Mouse (Mus musculus): ENCODE results near the gene Prkce.

Prkce gene

DNA sequence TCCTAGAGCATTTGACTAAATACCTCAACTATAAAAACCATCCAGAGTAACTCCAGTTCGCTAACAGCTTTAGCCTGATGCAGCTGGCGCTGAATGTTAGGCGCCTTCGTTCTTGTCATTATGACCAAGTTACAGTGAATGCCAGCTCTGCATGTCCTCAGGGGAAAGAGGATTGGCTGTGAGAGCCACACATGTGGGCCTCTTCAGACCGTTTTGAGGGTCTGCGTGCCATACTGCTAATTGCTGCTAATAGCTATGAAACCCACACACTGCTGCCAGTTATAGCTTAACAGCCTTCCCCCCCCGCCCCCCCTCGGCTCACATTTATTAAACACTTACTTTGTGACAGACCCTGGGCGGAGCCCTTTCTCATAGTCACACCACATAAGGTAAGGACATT lies 210.3 kb downstream of the Prkce start:
- DNase-seq: no peak

DNA sequence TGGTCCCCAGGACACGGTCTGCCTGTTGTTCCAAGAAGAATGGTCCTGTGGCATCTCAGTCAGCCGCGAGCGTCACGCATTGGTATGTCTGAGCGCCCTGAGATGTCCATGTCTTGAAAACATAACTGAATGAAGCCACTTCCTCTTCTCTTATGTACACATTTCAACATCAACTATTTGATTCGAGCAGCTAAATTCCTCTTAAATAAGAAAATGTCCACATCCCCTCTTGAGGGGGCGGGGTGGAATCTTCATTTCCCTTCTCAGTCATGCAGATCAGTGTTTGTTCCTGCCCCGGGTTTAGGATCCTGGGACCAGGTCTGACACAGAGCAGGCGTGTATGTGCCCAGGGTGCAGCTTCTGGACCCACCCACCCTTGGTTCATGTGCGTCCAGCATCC lies 211.0 kb downstream of the Prkce start:
- DNase-seq: no peak

DNA sequence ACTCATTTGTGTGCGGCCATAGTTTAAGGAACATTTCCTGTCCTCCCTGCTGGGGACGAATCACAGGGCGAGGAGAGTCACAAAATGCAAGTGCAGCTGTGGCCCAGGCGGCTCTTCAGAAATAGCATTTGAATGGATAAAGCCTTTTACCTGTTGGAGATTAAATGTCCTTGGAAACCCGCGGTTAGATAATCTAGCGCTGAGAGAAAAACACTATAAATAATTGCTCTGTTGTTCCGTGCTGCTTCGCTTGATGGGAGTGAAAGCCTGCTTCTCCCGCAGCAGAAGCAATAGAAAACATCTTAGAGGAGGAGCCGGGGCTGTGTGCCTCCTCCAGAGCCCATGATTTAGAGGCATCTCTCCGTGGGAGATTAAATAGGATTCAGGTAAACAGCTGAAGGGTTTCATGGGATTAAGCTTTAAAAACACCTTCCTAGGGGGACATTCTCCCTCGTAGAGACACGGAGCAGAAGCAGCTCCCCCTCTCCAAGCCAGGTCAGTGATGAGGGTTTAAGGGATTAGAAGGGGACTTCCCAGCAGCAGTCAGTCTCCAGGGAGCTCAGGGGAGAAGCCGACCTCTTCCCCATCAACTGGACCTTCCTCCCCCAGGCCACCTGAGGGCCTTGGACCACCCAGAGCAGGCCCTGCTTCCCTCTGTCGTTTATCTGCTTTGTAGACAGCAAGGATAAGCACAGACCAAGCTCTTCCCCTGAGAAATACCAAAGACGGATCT lies 212.0 kb downstream of the Prkce start:
- no peak for DNase-seq

DNA sequence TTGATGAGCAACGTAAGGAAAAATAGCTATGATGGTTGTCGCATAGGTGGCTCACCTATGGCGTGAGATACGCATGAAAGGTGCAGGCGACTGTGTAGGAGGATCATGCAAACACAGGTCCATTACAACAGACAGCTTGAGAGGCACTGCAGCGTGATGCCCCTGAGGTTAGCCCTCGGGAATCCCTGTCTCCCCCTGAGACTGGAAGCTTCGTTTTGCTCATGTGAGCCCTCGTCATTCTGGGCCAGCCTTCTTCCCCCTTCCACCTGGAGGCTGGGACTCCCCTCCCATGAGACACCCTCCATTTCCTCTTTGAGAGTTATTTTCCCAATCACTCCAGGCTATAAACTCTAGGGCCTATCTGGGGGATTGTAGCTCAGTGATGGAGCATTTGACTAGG lies 213.9 kb downstream of the Prkce start:
- no peak for DNase-seq

DNA sequence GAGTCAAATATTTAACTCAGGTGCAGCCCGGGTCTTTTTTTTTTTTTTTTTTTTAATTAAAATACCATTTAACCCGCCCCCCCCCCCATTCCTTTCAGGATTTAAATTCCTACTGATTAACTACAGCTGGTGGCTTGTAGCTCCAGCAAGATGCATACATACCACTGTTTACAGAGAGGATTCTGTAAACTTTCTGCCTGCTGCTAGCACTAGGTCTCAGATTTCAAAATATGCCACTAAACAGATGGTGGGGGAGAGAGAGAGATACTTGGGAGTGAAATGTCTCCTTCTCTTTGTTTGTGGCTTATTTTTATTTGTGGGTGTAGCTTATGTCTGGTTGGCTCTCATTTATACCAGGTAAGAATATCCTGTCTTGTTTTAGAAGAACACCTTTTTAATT lies 215.3 kb downstream of the Prkce start:
- DNase-seq: no peak

DNA sequence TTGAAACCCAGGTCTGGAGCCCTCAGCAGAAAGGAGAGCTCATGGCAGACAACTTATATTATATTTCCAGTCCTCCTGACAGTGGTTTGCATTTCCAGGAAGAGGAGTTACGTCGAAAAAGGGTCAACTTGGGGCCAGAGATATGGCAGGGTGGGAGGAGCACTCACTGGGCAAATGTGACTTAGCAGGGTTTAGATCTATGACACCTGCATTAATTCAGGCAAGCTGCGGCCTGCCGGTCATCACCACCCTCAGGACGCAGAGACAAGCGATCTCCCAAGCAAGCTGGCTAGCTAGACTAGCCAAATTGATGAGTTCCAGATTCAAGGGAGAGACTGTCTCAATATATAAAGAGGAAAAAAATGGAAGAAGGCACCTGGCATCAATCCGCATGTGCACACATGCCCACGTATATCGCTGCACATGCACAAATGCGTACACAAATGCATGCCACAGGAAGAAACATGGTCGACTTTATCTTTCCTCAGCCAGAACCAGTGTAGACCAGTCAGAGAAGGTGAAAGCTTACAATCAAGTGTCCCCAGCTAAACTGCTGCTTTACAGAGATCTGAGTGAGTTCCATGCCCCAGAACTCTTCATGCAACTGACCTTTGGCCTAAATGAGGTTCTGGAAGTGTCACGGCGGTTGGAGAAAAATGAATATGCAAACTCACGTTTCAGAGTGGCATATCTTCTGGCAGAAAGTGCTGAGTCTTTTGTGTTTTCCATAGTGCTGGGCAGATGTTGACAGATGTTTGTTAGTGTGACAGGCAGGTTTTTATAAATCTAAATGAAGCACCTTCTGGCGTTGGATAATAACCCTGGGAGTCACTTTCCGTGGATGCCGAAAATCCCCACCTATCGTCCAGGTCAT lies 216.4 kb downstream of the Prkce start:
- no peak for DNase-seq

DNA sequence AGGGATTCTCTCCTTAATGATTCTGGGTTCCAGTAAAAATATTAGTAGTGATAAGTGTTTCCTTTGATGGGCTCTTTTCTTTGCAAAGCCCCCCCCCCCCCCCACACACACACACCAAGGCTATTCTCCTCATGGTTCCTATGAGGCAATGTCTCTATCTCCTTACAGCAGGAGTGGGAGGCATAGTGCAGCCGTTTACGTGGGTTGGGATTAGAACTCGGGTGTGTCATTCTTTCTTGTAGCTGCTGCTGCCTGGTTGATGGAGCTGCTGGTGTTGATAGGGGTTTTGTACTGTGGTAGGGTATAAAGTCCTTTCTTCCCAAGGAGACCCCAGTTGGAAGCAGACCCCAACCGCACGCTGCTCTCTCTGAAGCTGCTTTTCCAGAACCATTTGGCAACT lies 224.9 kb downstream of the Prkce start:
- no peak for DNase-seq

DNA sequence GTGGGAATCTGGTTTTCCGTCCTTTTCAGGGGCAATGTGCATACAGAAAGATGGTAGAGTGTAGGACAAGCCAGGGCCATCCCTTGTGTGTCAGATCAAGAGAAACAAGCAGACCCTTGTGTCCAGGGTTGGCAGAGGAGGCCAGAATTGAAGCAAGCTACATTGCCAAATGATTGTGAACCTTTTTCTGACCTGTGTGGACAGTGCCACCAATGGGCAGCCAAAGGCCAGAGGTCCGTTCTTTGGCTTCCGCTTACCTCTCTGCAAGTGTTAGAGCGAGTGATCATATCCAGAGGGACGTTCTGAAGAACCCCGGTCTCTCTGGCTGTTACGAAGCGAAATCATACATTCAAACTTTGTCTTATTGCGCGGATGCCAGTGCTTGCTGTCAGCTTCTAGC lies 225.6 kb downstream of the Prkce start:
- DNase-seq: no peak

DNA sequence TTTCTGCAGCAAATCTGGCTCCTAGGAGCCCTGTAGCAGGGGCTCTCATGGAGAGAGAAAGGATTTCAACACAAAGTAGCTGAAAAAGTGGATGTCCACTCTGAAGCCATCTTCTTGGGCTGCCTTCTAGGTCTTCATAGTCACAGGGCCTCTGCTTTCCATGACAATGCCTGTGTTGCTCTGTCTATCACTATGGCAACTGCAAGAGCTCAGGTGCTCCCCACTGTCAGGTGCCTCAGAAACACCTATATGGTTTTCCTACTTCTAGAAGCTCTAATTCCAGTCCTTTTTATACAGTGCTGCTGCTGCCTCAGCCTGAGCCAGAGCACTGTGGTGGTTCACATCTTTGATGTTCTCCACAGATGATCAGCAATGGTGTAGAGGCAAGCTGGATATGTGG lies 229.5 kb downstream of the Prkce start:
- no peak for DNase-seq

DNA sequence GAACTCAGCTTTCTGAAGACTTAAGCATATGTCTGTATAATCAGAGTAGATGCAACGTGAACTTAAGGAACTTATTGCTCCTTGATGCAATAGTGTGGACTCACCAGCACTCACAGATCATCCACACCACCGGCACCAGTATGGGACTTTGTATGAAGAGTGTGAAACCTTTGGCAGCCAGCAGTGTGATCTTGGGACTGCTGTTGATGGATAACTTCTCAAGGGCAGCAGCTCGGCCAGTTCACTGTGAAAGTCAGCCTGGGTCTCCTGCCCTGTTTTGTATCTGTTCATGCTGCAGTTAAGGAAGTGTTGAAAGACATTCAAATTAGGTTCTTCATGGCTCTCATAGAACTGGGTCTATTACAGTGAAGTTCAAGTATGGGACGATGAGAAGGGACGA lies 230.1 kb downstream of the Prkce start:
- DNase-seq: peak; percentile 49

DNA sequence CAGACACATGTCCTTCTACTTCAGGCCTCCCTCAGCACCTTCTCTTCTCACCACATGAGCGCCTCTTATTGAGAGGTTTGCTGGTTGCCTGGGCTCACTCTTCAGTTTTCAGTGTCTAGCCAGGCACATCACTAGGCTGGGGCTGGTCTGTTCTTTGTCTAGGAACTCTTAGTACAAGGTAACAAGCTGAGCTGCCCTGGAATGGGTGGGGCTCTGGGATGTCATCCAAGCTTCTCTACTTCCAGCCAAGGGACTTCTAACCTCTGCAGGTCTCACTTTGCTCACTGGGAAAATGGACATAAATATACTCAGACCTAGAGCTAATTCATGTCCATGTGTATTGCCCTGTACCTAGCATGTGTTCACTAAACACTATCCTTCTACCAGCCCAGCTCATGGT lies 230.6 kb downstream of the Prkce start:
- DNase-seq: peak; percentile 62

DNA sequence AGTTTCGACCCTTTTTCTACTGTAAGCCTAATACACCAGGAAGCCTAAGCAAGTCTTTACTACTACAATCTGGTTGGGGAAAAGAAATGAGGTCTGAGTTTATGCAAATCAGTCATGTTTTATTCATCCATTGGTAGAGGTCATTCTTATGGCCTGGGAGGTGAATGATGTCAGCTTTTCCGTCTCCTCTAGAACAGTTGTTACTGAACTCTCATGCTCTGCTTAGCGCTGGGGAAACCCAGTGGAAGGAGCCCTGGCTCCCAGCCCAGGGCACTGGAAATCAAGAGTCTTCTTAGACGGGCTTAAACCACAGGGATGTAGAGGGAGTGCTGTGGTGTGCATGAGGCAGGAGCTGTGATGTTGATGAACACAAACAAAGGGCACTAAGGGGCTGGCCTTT lies 232.4 kb downstream of the Prkce start:
- DNase-seq: peak; percentile 65

DNA sequence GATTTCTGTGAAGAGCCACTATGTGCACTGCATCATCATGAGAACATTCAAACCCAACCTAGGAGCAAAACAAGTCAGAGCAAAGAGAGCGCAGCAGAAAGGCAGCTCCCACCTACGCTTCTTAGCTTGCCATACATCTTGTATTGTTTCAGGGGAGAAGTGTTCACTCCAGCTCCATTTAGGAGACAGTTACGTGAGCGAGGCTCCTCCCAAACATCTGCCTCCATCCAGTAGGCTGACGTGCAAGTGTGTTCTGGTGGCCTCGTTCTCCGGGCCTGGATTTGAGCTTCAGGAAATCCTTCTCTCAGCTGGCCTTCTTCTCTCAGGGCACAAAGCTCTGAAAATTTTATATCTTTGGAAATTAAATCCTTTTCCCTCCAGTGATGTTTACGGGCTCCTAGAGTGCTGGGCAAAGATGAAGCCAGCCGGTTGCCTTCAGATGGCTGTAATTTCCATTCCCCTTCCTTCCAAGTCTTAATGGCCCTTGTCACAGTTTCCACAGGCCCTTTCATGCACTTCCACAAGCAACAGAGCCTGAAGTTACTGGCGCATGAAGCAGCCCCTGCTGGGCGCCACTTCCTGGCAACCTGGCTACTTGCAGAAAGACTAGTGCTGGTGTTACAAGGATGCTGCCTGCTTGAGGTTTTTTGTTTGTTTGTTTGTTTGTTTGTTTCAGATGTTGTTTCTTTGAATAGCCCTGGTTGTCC lies 237.4 kb downstream of the Prkce start:
- DNase-seq: peak; percentile 34

DNA sequence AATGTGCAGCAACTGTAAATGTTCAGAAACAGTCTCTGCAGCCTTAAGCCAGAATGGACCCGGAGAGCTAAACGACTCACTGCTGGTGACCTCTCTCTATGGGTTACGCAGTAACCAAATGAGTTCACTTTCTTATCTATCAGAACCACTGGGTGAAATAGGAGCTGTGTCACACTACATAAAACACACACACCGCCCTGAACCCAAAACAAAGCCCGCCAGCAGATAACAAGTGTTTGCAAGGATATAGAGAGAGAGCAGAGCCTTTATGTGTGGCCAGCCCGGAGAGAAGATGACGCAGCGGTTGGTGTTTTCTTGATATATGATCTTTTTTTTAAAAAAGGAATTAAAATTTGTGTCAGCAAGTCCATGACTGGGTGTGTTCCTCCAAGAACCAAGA lies 238.1 kb downstream of the Prkce start:
- no peak for DNase-seq

DNA sequence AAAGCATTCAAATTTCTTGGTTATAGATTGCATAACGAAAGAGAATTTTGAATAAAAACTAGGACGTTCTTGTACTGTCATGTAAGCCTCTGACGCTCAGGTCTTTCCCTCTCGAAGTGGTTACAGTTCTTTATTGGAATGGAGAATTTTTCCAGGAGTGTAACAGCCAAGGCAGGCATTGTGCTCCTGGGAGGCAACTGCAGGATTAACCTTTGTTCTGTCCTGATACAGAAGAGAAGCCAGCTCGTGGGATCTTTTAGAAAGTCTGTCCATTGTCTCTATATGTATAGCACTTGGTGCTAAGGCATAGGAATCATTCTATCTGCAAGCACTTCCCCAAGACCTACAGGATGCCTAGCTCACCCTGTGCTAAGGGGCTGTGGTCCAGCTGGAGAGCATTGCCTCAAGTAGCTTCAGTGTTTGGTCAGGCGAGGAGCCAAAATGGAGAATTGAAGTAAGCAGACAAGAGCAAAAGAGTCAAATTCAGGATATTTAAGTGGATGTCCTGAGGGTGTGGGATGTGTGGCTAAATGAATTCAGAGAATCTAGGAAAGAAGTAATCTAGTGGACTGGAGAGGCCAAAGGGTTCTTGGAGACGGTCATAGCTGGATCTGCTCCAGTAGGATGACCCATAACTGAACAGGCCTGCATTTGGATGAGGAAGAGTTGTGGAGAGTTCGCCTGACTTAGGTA lies 240.5 kb downstream of the Prkce start:
- peak; percentile 55 for DNase-seq

DNA sequence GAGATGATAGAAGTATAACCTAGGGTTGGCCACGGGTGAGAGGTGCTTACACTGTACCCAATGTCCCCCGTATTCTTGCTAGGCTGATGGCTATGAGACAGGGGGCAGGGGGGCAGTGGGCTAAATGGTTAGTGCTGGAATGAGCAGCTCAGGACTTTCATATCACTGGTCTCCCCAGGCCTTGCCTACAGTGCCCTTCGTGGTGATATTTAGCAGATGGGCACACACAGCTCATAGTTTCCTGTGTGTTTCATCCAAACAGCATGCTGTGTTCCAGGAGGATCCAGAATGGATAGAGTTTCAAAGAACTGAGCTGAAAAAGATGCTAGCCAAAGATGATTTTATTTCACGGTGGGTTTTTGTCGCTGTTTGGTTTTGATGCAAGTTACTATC lies 241.0 kb downstream of the Prkce start:
- DNase-seq: no peak

DNA sequence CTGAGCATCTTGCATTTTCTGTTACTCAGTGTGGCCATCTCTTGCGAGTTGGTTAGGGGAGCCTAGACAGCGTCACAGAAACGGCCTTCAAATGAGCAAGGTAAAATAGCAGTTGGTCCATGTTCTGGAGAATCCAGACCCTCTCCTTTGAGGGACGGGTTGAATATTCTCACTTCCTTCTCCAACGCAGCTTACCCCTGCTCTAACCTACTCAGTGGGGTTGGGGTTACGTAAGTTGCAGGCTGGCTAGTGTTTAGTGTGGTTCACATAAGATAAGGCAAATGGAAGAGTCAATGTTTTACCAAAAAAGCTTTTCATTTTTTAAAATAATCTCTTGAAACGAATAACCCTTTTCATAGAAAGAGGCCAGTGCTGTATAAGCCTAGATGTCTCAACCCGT lies 241.9 kb downstream of the Prkce start:
- DNase-seq: no peak

DNA sequence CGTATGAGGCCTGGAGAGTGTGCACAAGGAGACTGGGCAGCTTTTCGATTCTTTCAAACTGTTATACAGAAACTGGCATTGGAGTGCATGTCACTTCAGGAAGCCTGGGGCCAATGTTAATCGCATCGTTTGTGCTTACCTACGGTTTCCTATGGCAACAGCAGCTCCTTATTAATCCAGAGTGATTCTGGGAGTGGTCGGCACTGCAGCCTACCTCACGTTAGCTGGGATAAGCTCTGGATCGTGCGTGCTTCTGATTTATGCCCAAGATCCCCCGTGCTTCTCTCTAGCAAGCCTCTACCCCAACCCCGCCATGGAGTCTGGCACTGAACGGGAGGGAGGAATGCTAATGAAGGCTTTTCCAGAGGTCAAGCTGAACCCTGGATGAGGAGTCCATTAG lies 242.9 kb downstream of the Prkce start:
- DNase-seq: no peak

DNA sequence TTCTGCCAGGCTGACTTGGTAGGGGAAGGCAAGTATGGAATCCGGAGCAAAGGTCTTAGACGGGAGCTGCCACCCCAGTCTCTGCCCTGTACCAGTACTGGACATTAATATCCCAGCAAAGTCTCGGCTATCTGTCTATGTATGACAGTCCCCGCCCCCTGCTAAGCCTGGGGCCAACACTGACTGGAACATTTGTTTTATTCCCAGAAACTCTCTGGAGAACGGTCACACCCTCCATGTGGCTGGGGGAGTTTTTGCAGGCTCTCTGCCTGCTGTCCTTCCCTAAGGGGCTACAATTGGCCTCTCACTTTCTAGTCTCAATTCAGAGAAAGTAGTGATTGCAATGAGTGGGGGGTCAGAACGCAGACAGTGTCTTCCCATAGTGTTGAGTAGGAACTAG lies 244.6 kb downstream of the Prkce start:
- no peak for DNase-seq

DNA sequence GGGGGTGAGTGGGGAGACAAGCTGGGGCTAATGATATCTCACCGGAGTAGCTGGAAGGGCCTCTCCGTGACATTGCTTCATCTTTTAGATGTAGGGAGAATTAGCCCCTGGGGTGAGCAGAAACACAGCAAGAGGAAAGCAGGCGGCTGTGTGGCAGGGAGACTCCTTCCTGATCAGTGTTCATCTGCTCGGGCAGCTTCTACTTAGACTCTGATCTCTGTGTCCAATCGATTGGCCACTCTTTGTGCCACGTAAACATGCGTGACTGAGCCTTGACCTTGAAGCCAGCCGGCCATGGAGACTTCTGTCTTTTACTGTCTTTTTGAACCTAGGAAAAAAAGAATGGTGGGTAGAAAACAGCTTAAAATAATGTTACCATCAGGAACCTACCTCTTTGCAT lies 247.0 kb downstream of the Prkce start:
- DNase-seq: no peak

DNA sequence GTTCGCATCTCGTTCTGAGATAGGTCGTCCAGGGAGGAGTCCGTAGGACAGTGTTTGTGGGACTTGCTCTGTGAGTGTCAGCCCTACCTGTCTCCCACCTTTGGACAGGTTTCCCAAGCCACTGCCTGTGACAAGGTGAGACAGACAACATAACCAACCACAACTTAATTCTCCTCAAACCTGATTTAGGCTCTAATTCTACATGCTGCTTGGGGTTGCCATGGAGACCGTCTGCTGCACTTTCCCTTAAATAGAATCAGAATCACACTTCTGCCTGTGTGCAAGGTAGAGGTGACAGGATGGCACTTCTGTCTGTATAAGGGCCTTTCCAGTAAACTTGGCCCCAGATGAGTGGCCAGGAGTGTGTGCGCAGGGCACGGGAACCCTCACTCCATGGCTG lies 248.4 kb downstream of the Prkce start:
- DNase-seq: no peak

DNA sequence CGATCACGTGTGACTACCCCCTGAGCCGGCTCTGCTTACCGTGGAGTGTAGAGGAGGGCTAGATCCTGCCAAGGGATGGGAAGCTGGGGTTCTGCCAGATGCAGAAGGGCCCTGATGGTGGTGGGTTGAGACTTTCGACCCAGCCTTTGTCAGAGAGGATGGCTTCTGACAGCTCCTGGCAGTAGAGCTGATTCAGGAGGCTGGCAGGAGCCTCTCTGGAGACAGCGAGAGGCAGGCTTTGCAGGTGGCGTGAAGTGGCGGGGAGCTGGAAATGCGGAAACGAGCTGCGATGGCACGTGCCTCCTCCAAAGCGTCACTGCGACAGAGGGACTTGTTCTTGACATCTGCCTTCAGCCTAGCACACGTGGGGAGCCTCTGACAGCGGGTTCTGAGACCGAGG lies 250.7 kb downstream of the Prkce start:
- no peak for DNase-seq

DNA sequence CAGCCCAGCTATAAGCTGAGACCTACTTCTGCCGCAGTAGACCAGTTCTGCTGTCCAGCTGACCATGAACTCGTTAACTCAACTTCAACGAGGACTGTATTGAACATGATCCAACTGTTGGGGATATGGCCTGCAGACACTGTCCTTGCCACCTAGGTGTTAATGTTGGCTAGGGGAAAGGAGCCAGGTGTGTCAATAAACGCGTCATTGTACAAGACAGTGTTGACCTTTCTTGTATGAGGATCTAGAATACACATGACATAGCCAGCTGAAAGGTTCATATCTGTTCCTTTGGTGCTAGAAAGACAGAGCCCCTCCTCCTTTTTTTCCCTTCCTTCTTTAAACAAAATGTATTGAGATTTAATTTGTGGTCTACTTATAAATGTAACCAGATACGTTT lies 251.6 kb downstream of the Prkce start:
- no peak for DNase-seq

All from kidney, adult 9 months (tissue).